Mouse (Mus musculus) frontal cortex, postnatal 25 days (tissue): ENCODE data around the gene Kdr.

Source experiments
- DNase-seq, 2 experiments: peaks; one replicate each; pipeline ENCODE4 v3.0.0; 2022; ENCODE audit warnings: low spot score in 2 of 2

Kdr gene

GRCm38 (mm10) chr5:75978374-75979100, at the start of gene Kdr:
Gene Kdr (minus strand): TSS chr5:75978458.
- DNase-seq = no peak

- DNase-seq = no peak
These were observed 48.5 kb upstream of the Kdr start for GRCm38 (mm10) chr5:76026805-76027204.

GRCm38 (mm10) chr5:76025996-76026665, 47.9 kb upstream of the Kdr start:
- DNase-seq = peak in 1 of 2 experiments; percentile 20

- no peak for DNase-seq
These were observed 44.9 kb upstream of the Kdr start for GRCm38 (mm10) chr5:76023011-76023773.

GRCm38 (mm10) chr5:76022436-76022835, 44.2 kb upstream of the Kdr start:
- no peak for DNase-seq

- DNase-seq = no peak
These were observed 40.1 kb upstream of the Kdr start for GRCm38 (mm10) chr5:76018321-76018720.

GRCm38 (mm10) chr5:76016086-76016485, 37.8 kb upstream of the Kdr start:
- no peak for DNase-seq

GRCm38 (mm10) chr5:76013881-76014431, 35.7 kb upstream of the Kdr start:
- DNase-seq = no peak

- no peak for DNase-seq
These were observed 28.1 kb upstream of the Kdr start for GRCm38 (mm10) chr5:76006403-76006802.

GRCm38 (mm10) chr5:75990212-75990611, 12.0 kb upstream of the Kdr start:
- DNase-seq = no peak

- no peak for DNase-seq
These were observed 9.3 kb upstream of the Kdr start for GRCm38 (mm10) chr5:75987530-75987929.

GRCm38 (mm10) chr5:75980521-75981311, 2.5 kb upstream of the Kdr start:
- DNase-seq = no peak

GRCm38 (mm10) chr5:75979108-75979507, 850 bp upstream of the Kdr start:
- no peak for DNase-seq

GRCm38 (mm10) chr5:75977441-75978373, 551 bp downstream of the Kdr start:
- DNase-seq = peak in 1 of 2 experiments; percentile 9

- no peak for DNase-seq
These were observed 1.6 kb downstream of the Kdr start for GRCm38 (mm10) chr5:75976696-75977095.

GRCm38 (mm10) chr5:75975398-75975797, 2.9 kb downstream of the Kdr start:
- DNase-seq = no peak

GRCm38 (mm10) chr5:75974543-75975130, 3.6 kb downstream of the Kdr start:
- DNase-seq = no peak

GRCm38 (mm10) chr5:75969887-75970286, 8.4 kb downstream of the Kdr start:
- no peak for DNase-seq

- DNase-seq = no peak
These were observed 15.7 kb downstream of the Kdr start for GRCm38 (mm10) chr5:75962558-75962957.
